Mouse (Mus musculus) brain, adult 2 months (tissue): ENCODE measurements at regions not wholly inside any gene's neighbourhood (a gene's known extent, or its start where the extent isn't known, plus 50 kb on each side); places are given as distances from the start of the nearest gene placed in this dataset.
A peak's percentile ranks its signal among the peaks of the same experiment; 100 is the strongest.

Experiments used
- DNase-seq: peaks from one replicate; pipeline ENCODE4 v3.0.0; 2011; ENCODE audit warnings: low read depth, low spot score

- peak; percentile 6 for DNase-seq
Observed at GRCm38 (mm10) chrX:49947678-49948077, 56.4 kb upstream of the Olfr1322 start.
